ENCODE assay signal across 9 mouse cellular contexts in genomic region chr4:135150031-135150801, GRCm38 (mm10). TPM values are rescaled to one million over a fixed set of nuclear protein-coding genes. Genes with fewer than 3 reads are reported as not detected.
DNase-seq lines count a peak whose midpoint lies in the region; ATAC-seq and TF ChIP-seq lines count a peak whose summit lies in the region.
"Had no signal": no experiment of that assay in that cellular context is flagged by ENCODE, and none has a peak within 500 bp of the region (broad histone marks: within the 10 kb centered on the region; RNA-seq: fewer than 3 reads in every experiment).

No protein-coding gene starts in this region.

- H3K4me1 ChIP-seq in heart, embryonic 10.5 days, result peaks cover 37% of the 10 kb centered on the region
- no peaks in the 10 kb centered on the region for H3K4me1 ChIP-seq in liver, embryonic 14.5 days (replicated peaks; ENCODE audit: control insufficient read depth in 2 of 2, insufficient read depth in 2 of 2, low read length in 1 of 2)

- H3K9ac ChIP-seq in liver, embryonic 14.5 days (replicated peaks), result no peak overlapping the region
- H3K9ac ChIP-seq: embryonic facial prominence, embryonic 12.5 days had no signal

- 2% methylated on average over 32 of the region's 32 CpGs for WGBS in heart, embryonic 10.5 days
- WGBS in liver, embryonic 14.5 days (ENCODE audit: insufficient replicate concordance), result 7% methylated on average over 32 of the region's 32 CpGs

- no peaks in the 10 kb centered on the region for H3K36me3 ChIP-seq in heart, embryonic 10.5 days
- no peaks in the 10 kb centered on the region for H3K36me3 ChIP-seq in liver, embryonic 14.5 days (replicated peaks; ENCODE audit: control insufficient read depth, insufficient read depth, low read depth)
- H3K36me3 ChIP-seq: embryonic facial prominence, embryonic 12.5 days had no signal

- H3K9me3 ChIP-seq in heart, embryonic 10.5 days, result no peaks in the 10 kb centered on the region
- H3K9me3 ChIP-seq in liver, embryonic 14.5 days (ENCODE audit: control insufficient read depth, low read length), result no peaks in the 10 kb centered on the region
- H3K9me3 ChIP-seq: embryonic facial prominence, embryonic 12.5 days had no signal

- TF ChIP-seq EP300 in liver, embryonic 14.5 days (IDR thresholded peaks at IDR 0.05; ENCODE audit: low read depth), result no peak

- no peak for ATAC-seq in liver, embryonic 14.5 days (ENCODE audit: insufficient read depth)

- TF ChIP-seq CTCF in liver, embryonic 14.5 days (IDR thresholded peaks at IDR 0.05; ENCODE audit: low read depth), result peak; percentile 94

- H3K27ac ChIP-seq in heart, embryonic 10.5 days, result no peak overlapping the region
- H3K27ac ChIP-seq in liver, embryonic 14.5 days, result no peak overlapping the region
- H3K27ac ChIP-seq: embryonic facial prominence, embryonic 12.5 days had no signal

- DNase-seq in 416B (ENCODE audit: low read depth), result peak; percentile 89
- DNase-seq in ZHBTc4 (ENCODE audit: low read depth, low spot score), result peak; percentile 90
- DNase-seq in embryo, embryonic 10.5 days (ENCODE audit: low spot score), result peak; percentile 86
- DNase-seq in heart, embryonic 10.5 days (ENCODE audit: low spot score), result peak; percentile 86
- peak; percentile 83 for DNase-seq in kidney, postnatal 10 days
- peak in 1 of 3 experiments; percentile 25 for DNase-seq in liver, embryonic 14.5 days (ENCODE audit: low read depth in 3 of 3, low spot score in 3 of 3)
- peak; percentile 56 for DNase-seq in ovary, postnatal 14 days (ENCODE audit: low spot score)
- peak; percentile 92 for DNase-seq in thymus, postnatal 25 days

- H3K4me2 ChIP-seq in liver, embryonic 14.5 days (ENCODE audit: low read depth), result 0 out of 2 replicates have a peak overlapping the region, but pooled peaks have one; percentile 11
- H3K4me2 ChIP-seq: embryonic facial prominence, embryonic 12.5 days had no signal

- H3K27me3 ChIP-seq in heart, embryonic 10.5 days (ENCODE audit: insufficient read depth, poor library complexity, severe bottlenecking), result peaks cover 99% of the 10 kb centered on the region
- H3K27me3 ChIP-seq in liver, embryonic 14.5 days (ENCODE audit: control insufficient read depth, insufficient read depth, low read length), result peaks cover 82% of the 10 kb centered on the region

- H3K4me3 ChIP-seq in heart, embryonic 10.5 days, result peak overlapping the region; percentile 31
- no peak overlapping the region for H3K4me3 ChIP-seq in liver, embryonic 14.5 days (ENCODE audit: insufficient read depth in 1 of 2, low read depth in 2 of 2, low read length in 2 of 2)
- H3K4me3 ChIP-seq: embryonic facial prominence, embryonic 12.5 days had no signal

RNA-seq across cellular contexts. Expression of gene Runx3, which starts 29.8 kb away (rescaled TPM):
- polyA plus RNA-seq in heart, embryonic 10.5 days (2016; fragmentation: Nextera tagmentation; extraction: Ambion mirVana), result 0.05 TPM in 1 of 2 replicates, not detected in the other
- 1.2 and 1.3 TPM in 2 replicates for polyA plus RNA-seq in liver, embryonic 14.5 days (2012; rRNA removed)
- polyA plus RNA-seq in liver, embryonic 14.5 days (2014; fragmentation: Nextera tagmentation; extraction: Ambion mirVana), result 0.99 and 1.00 TPM in 2 replicates
